Comparison of ENCODE assay signal across 29 mouse cellular contexts in the genomic region with DNA sequence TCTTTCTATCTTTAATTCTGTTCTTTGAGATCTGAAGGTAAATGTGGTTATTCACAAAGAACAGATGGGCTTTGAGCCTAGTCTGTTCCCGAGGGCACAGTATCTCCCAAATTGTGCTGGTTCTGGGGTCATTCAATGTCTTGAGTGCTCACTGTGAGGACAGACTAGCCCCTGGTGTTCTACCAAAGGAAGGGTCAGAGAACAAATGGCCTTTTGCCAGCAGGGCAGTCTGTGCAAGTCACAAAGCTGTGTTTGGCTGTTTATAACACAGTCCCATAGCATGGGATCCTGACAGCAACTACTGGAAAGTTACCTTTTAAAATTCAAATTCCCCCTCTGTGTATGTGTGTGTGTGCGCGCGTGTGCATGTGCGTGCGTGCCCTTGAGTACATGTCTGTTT. TPM values are rescaled to one million over a fixed set of nuclear protein-coding genes. Genes with fewer than 3 reads are reported as not detected.
DNase-seq lines count a peak whose midpoint lies in the region; ATAC-seq lines count a peak whose summit lies in the region.
"Had no signal": no experiment of that assay in that cellular context is flagged by ENCODE, and none has a peak within 500 bp of the region (broad histone marks: within the 10 kb centered on the region; RNA-seq: fewer than 3 reads in every experiment).

No protein-coding gene starts in this region.

- no peak overlapping the region for H3K4me3 ChIP-seq in kidney, embryonic 14.5 days (ENCODE audit: low read length)
- H3K4me3 ChIP-seq: embryonic facial prominence, embryonic 10.5 days; embryonic facial prominence, embryonic 13.5 days; erythroblast, embryonic 14.5 days; forebrain, embryonic 12.5 days; heart, adult 2 months; heart, embryonic 10.5 days; heart, embryonic 13.5 days had no signal

- no peak overlapping the region for H3K27ac ChIP-seq in kidney, embryonic 14.5 days (ENCODE audit: low read depth, low read length)
- H3K27ac ChIP-seq: embryonic facial prominence, embryonic 10.5 days; embryonic facial prominence, embryonic 13.5 days; forebrain, embryonic 12.5 days; heart, adult 2 months; heart, embryonic 10.5 days; heart, embryonic 13.5 days; hindbrain, embryonic 14.5 days; hindbrain, postnatal 0 days had no signal

- H3K4me1 ChIP-seq in kidney, embryonic 14.5 days (ENCODE audit: control insufficient read depth, insufficient read depth, low read length) = no peaks in the 10 kb centered on the region
- H3K4me1 ChIP-seq: embryonic facial prominence, embryonic 10.5 days; embryonic facial prominence, embryonic 13.5 days; forebrain, embryonic 12.5 days; heart, embryonic 10.5 days; heart, embryonic 13.5 days had no signal

- H3K27me3 ChIP-seq in kidney, embryonic 14.5 days (ENCODE audit: control insufficient read depth, insufficient read depth, low read length) = no peaks in the 10 kb centered on the region
- H3K27me3 ChIP-seq: forebrain, embryonic 12.5 days had no signal

- ATAC-seq in kidney, embryonic 14.5 days (ENCODE audit: low FRiP score, low TSS enrichment) = no peak
- ATAC-seq in CD4-positive, CD25-positive, alpha-beta regulatory T cell, adult 4 months = no peak
- ATAC-seq: forebrain, embryonic 16.5 days; hindbrain, postnatal 0 days had no signal

- peak; percentile 77 for DNase-seq in kidney, adult 11 months
- DNase-seq in kidney, adult 8-10 months = peak; percentile 78 to 82
- DNase-seq in kidney, postnatal 10 days = peak; percentile 72
- peak; percentile 85 to 87 for DNase-seq in kidney, postnatal 36 days
- DNase-seq in cerebellum, adult 11 months = no peak
- DNase-seq: adrenal gland, adult 8-10 months; adrenal gland, postnatal 25 days; B cell, adult 2 months; cerebellum, adult 18-20 months; cerebellum, adult 9-10 months; cerebellum, postnatal 25 days; embryo, embryonic 11 days; gastrocnemius, postnatal 10 days; gastrocnemius, postnatal 36 days; heart, adult 2 months; heart, postnatal 14 days; heart, postnatal 4 days had no signal

- WGBS in kidney, embryonic 14.5 days = 86% methylated on average over 6 of the region's 6 CpGs

- no peak overlapping the region for H3K4me2 ChIP-seq in kidney, embryonic 14.5 days (replicated peaks; ENCODE audit: low read depth, low read length)
- H3K4me2 ChIP-seq: embryonic facial prominence, embryonic 13.5 days; forebrain, embryonic 12.5 days; heart, embryonic 13.5 days; hindbrain, embryonic 14.5 days had no signal

- no peaks in the 10 kb centered on the region for H3K9me3 ChIP-seq in kidney, embryonic 14.5 days (ENCODE audit: control insufficient read depth, low read length)
- H3K9me3 ChIP-seq: embryonic facial prominence, embryonic 10.5 days; embryonic facial prominence, embryonic 13.5 days; forebrain, embryonic 12.5 days; heart, embryonic 10.5 days; heart, embryonic 13.5 days had no signal

- H3K36me3 ChIP-seq in kidney, embryonic 14.5 days (ENCODE audit: control insufficient read depth, insufficient read depth, low read length) = no peaks in the 10 kb centered on the region
- H3K36me3 ChIP-seq: embryonic facial prominence, embryonic 10.5 days; embryonic facial prominence, embryonic 13.5 days; forebrain, embryonic 12.5 days; heart, embryonic 10.5 days; heart, embryonic 13.5 days had no signal

- no peak overlapping the region for H3K9ac ChIP-seq in kidney, embryonic 14.5 days (ENCODE audit: low read depth, low read length)
- H3K9ac ChIP-seq: embryonic facial prominence, embryonic 13.5 days; forebrain, embryonic 12.5 days; heart, embryonic 13.5 days; hindbrain, embryonic 14.5 days had no signal

RNA-seq across cellular contexts. Expression of gene Slc9a3, which starts 8.7 kb away (rescaled TPM):
- 0.16 and 0.23 TPM in 2 replicates for polyA plus RNA-seq in kidney, embryonic 14.5 days (2014; fragmentation: Nextera tagmentation; extraction: Ambion mirVana)
- polyA plus RNA-seq in CD4-positive, CD25-positive, alpha-beta regulatory T cell, adult 4 months (2017; shearing (Covaris generic)) = not detected
- polyA plus RNA-seq: embryonic facial prominence, embryonic 13.5 days; erythroblast, embryonic 14.5 days; forebrain, embryonic 12.5 days; heart, embryonic 13.5 days; hindbrain, embryonic 11.5 days had no signal
